Mouse (Mus musculus) kidney, adult 2 months (tissue): ENCODE measurements around the gene Taf1.

ENCODE experiments used
- CTCF ChIP-seq: fragments of 200-500 bp; conservative IDR thresholded peaks from 2 replicates; pipeline ENCODE4 v1.5.1; 2011; ENCODE audit warnings: low read depth, mild to moderate bottlenecking, control low read depth, low read length, moderate library complexity, mixed read lengths; ENCODE audit not compliant: insufficient read depth, insufficient read length
- POLR2A ChIP-seq: fragments of 200-500 bp; IDR thresholded peaks from one replicate; pipeline ENCODE4 v1.6.1; 2011; ENCODE audit warnings: low read depth, low read length, control low read depth

DNA sequence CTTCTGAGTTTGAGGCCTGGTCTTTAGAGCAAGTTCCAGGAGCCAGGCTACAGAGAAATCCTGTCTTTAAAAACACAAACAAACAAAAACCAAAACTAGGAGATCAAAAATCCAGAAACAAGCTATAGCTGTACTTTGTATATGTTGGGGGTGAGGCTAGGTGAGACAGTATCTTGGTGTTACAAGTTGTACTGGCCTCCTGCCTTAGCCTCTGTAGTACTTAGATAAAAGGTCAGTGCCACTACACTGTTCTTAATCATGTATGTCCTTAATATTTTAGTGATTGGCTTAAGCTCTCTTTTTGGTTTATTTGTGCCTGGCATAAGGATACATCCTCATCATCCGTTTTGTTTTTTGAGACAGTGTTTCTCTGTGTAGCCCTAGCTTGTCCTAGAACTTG, 52.9 kb downstream of the Taf1 start:
- no peak for TF ChIP-seq CTCF
- no peak for TF ChIP-seq POLR2A
